Mouse (Mus musculus): ENCODE results near the gene AI464131.
"Not testable (repeated sequence)": the region's sequence is repeated elsewhere in the genome, so short reads cannot be mapped to it uniquely, and the experiment has no call there.

Gene AI464131

DNA sequence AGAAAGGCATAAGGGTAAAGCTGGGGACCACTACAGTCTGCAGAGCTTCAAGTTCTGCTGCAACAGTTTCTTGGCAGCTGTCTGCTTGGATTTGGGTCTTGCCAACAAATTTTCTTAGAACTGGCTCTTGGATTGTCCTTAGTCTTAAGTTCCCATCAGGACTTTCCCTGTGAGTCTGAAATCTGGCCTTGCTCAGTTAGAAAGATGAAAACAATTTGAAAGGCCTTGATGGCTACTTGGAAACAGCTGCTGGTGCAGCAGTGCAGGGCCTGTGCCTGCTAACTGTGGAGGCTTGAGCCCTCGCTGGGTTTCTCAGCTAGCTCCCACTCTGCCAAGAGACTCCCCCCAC is 23.4 kb downstream of the AI464131 start:
- in situ Hi-C loops (cut with MboI; ENCODE audit: low pct_unique_long_range_greater_than_20kb in 1 of 2, low sequenced_read_pairs in 2 of 2, unreplicated experiment in 1 of 2): no loop called here

DNA sequence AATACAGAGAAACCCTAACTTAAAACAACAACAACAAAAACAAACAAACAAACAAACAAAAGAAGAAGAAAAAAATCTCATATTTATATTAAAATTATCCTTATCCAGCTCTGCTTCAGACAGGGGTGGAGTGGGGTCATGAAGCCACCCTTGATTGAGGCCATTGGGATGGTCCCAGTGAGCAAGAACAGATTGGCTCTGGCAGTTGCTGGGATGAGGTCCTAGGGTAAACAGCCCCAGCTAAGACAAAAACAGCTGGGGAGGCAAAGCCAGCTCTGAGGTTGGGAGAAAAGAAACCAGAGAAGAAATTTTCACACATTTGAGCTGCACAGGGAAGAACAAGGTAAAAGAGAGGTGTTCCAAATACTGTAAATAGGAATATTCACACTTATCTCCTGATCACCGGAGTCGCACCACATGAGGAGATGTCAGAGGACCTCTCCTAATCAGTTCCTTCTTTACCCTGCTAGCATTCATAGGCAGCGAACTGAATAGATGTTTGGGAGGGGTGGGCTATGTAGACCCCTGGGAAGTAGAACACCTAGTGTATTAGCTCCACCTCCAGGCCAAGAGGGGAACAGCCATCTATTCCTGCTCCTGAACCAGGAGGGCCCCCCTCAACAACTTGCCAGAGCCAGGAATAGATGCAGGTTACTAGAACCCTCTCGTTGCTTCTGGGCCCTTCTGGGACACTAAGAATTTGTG is 24.0 kb downstream of the AI464131 start:
- in situ Hi-C loops (cut with MboI; ENCODE audit: low pct_unique_long_range_greater_than_20kb in 1 of 2, low sequenced_read_pairs in 2 of 2, unreplicated experiment in 1 of 2): no loop called here

DNA sequence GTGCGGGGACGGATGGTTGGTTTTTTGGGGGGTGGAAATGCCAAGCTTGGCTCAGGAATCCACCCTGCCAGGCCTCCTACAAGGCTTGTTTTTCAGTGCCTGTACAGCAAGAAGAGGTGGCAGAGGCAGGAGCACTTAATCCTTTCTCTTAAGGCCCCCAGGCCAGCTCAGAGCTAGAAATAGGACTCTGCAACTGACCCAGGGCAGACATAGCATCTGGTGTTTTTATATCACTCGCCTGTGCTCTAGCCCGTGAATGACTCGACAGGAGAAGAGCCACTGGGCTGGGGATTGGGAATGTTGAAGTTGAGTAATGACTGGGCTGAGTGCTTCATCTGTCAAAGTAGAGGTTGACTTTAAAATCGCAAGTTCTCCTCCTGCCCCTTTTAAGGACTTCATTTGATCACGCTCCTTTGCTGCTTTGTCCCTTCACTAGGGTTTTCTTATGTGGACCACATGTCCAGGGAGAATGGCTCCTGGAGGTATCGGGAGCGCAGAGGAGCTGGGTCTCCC is 25.2 kb downstream of the AI464131 start:
- in situ Hi-C loops (cut with MboI; ENCODE audit: low pct_unique_long_range_greater_than_20kb in 1 of 2, low sequenced_read_pairs in 2 of 2, unreplicated experiment in 1 of 2): no loop called here

DNA sequence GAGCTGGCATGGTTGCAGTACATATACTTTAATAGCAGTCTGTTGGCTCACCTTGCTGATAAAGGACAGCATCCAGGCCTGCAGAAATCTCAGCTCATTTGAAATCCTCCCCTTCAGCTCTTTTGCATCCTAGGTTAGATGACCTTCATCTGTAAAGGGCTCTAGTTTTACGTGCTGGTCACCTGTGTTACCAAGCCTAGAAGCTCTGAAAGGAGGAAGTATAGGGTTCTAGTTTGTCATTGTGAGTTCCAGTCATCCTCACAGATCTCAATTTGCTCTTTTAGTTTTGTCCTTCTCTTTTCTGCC is 31.5 kb downstream of the AI464131 start:
- in situ Hi-C loops (cut with MboI; ENCODE audit: low pct_unique_long_range_greater_than_20kb in 1 of 2, low sequenced_read_pairs in 2 of 2, unreplicated experiment in 1 of 2): no loop called here

- in situ Hi-C loops (cut with MboI; ENCODE audit: low pct_unique_long_range_greater_than_20kb in 1 of 2, low sequenced_read_pairs in 2 of 2, unreplicated experiment in 1 of 2): no loop called here
Measured at GRCm38 (mm10) chr4:41470684-41471383, 32.0 kb downstream of the AI464131 start.

DNA sequence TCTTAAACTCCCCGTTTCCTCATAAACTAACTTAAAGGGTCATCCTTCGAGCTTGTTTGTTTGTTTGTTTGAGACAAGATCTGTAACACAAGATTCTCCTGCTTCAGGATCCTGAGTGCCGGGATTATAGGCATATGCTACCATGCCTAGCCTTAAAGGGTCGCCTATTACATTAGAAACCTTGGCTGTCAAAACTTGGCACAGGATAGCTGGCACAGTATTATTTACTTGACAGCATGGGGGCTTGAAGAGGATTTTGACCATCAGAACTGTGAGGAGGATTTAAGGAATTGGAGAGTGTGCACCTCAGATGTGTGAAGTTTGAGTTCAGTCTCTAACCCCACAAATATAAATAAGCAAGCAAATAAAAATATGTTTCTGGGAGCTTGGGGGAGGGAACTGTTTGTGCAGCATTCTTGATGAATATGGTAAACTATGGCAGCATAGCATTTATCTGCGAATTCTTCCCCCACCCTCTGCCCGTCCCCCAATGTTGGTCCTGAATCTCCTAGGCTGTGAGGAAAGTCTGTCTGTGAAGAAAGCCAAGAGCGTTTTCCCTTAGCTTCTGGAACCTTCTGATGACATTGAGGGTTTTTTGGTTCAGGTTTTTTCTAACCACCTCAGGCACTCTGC is 32.7 kb downstream of the AI464131 start:
- in situ Hi-C loops (cut with MboI; ENCODE audit: low pct_unique_long_range_greater_than_20kb in 1 of 2, low sequenced_read_pairs in 2 of 2, unreplicated experiment in 1 of 2): no loop called here

DNA sequence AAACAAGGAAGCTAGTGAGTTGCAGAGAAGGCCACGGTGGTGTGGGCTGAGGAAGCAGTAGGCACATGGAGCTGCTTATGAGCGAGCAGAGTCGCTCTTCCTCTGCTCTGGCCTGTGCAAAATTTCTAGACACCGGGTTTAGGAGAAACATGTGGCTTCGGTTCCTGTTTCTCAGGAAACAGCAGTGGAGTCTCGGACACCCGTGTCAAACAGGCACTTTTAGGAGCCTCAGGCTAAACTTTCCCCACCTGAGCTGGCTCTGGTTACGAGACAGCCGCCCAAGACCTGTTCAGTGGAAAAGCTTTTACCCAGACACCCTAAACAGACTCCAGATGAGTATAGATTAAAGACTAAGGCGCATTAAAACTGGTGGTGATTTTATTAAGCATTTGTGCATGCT is 33.7 kb downstream of the AI464131 start:
- in situ Hi-C loops (cut with MboI; ENCODE audit: low pct_unique_long_range_greater_than_20kb in 1 of 2, low sequenced_read_pairs in 2 of 2, unreplicated experiment in 1 of 2): no loop called here

GRCm38 (mm10) chr4:41468396-41469080 is 34.3 kb downstream of the AI464131 start:
- in situ Hi-C loops (cut with MboI; ENCODE audit: low pct_unique_long_range_greater_than_20kb in 1 of 2, low sequenced_read_pairs in 2 of 2, unreplicated experiment in 1 of 2): no loop called here

- in situ Hi-C loops (cut with MboI; ENCODE audit: low pct_unique_long_range_greater_than_20kb in 1 of 2, low sequenced_read_pairs in 2 of 2, unreplicated experiment in 1 of 2): no loop called here
Measured at GRCm38 (mm10) chr4:41465287-41465665, 37.6 kb downstream of the AI464131 start.

GRCm38 (mm10) chr4:41464345-41465286 is 38.3 kb downstream of the AI464131 start, which contains the start of the genes Kif24 and Nudt2:
Gene Kif24, minus strand, starts transcription at chr4:41464887.
Gene Nudt2, plus strand, starts transcription at chr4:41465151.
- in situ Hi-C loops (cut with MboI; ENCODE audit: low pct_unique_long_range_greater_than_20kb in 1 of 2, low sequenced_read_pairs in 2 of 2, unreplicated experiment in 1 of 2): no loop called here

DNA sequence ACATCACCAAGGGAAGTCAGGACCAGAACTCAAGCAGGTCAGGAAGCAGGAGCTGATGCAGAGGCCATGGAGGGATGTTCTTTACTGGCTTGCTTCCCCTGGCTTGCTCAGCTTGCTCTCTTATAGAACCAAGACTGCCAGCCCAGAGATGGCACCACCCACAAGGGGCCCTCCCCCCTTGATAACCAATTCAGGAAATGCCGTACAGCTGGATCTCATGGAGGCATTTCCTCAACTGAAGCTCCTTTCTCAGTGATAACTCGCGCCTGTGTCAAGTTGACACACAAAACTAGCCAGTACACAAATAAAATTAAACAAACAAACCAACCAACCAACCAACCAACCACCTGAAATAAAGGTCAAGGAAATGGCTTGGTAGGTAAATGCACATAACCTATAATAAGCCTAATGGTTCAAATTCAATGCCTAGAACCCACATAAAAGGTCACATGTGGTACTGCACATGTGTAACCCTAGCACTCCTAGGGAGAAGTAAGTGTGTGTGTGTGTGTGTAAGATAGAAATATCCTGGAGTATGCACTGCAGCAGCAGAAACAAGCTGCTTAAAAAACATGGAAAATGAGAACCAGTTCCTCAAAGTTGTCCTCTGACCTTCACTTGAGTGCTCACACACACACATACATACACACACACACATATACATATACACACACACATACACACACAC is 39.7 kb downstream of the AI464131 start:
- in situ Hi-C loops (cut with MboI; ENCODE audit: low pct_unique_long_range_greater_than_20kb in 1 of 2, low sequenced_read_pairs in 2 of 2, unreplicated experiment in 1 of 2): not testable (repeated sequence)

- in situ Hi-C loops (cut with MboI; ENCODE audit: low pct_unique_long_range_greater_than_20kb in 1 of 2, low sequenced_read_pairs in 2 of 2, unreplicated experiment in 1 of 2): no loop called here
Measured at GRCm38 (mm10) chr4:41460690-41461089, 42.2 kb downstream of the AI464131 start.

DNA sequence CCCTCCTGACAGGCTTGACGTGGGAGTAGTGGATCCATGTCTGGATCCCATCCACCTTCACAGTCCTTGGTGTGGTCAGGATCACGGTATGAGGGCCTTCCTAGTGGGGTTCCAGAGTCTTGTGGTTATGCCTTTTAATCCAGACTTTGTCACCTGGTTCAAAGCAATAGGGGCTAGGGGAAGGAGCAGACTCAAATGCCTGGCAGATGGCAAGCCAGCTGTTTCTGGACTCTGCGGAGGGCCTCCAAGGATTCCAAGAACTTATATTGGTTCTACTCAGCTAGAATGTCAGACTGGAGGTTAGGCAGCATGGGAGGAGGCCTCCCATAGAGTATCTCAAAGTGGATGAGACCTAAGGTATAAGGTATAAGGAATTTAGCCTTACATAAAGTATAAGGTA is 55.3 kb downstream of the AI464131 start:
- in situ Hi-C loops (cut with MboI; ENCODE audit: low pct_unique_long_range_greater_than_20kb in 1 of 2, low sequenced_read_pairs in 2 of 2, unreplicated experiment in 1 of 2): no loop called here

All from mouse embryonic stem cell (cell line).